Mouse (Mus musculus) CH12.LX (cell line): ENCODE data around the gene Pacs1.

Experiments
- CTCF ChIP-seq, 2 experiments: IDR thresholded peaks in 1 of 2; conservative IDR thresholded peaks in 1 of 2; 2 replicates each; pipeline ENCODE4 v1.5.1; 2011 to 2012; ENCODE audit warnings: low read depth in 2 of 2, low read length in 2 of 2, improper control_type of control experiment in 1 of 2, inconsistent platforms in 1 of 2, mild to moderate bottlenecking in 1 of 2, moderate library complexity in 1 of 2
- KAT2A ChIP-seq: IDR thresholded peaks from 2 replicates; pipeline ENCODE4 v1.6.1; 2012; ENCODE audit warnings: low read length, improper control_type of control experiment, inconsistent platforms; ENCODE audit not compliant: insufficient replicate concordance
- POLR2A ChIP-seq: IDR thresholded peaks from 2 replicates; pipeline ENCODE4 v1.6.1; 2011; ENCODE audit warnings: low read depth, mild to moderate bottlenecking, improper control_type of control experiment, low read length

- TF ChIP-seq POLR2A, result no peak
- TF ChIP-seq CTCF (conservative IDR thresholded peaks at IDR 0.05 in 1 of 2, IDR thresholded peaks at IDR 0.05 in 1 of 2; ENCODE audit: low read depth in 2 of 2, low read length in 2 of 2), result no peak
- no peak for TF ChIP-seq KAT2A
These were observed 165.2 kb downstream of the Pacs1 start for GRCm38 (mm10) chr19:5107556-5108270.
